Comparison of ENCODE assay signal across 17 mouse cellular contexts in the genomic region with DNA sequence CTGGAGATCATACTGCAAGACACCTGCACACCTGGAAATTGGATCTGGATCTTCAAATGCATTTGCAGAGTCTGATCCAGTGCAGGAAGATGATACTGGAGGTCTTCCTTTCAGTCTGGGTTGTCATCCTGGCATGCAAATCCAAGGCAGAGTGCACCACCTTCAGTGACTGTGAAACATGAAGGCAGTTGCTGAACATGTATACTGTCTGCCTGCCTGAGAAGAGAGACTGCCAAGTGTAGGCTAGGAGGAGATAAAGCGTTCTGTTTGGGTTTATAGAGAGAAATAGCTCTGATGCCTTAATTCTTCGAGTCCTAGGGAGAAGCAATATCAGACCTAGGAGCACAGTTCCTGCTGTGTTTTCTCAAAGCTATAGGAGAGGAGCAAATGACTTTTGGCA. TPM values are rescaled to one million over a fixed set of nuclear protein-coding genes. Genes with fewer than 3 reads are reported as not detected.
DNase-seq lines count a peak whose midpoint lies in the region; ATAC-seq and TF ChIP-seq lines count a peak whose summit lies in the region.
"Had no signal": no experiment of that assay in that cellular context is flagged by ENCODE, and none has a peak within 500 bp of the region (broad histone marks: within the 10 kb centered on the region; RNA-seq: fewer than 3 reads in every experiment).

No protein-coding gene starts in this region.

- H3K27me3 ChIP-seq in hindbrain, embryonic 13.5 days, result no peaks in the 10 kb centered on the region
- no peaks in the 10 kb centered on the region for H3K27me3 ChIP-seq in hindbrain, embryonic 11.5 days (ENCODE audit: control insufficient read depth, insufficient read depth, low read length)
- no peaks in the 10 kb centered on the region for H3K27me3 ChIP-seq in megakaryocyte, embryonic 14.5 days (replicated peaks)
- H3K27me3 ChIP-seq in CH12.LX (replicated peaks), result no peaks in the 10 kb centered on the region
- H3K27me3 ChIP-seq: forebrain, embryonic 13.5 days; hindbrain, embryonic 15.5 days; lung, embryonic 15.5 days had no signal

- no peak for DNase-seq in hindbrain, embryonic 11.5 days (ENCODE audit: low spot score)
- peak; percentile 34 for DNase-seq in CH12.LX (ENCODE audit: extremely low read depth)
- no peak for DNase-seq in gastrocnemius, postnatal 25 days
- DNase-seq in kidney, postnatal 14 days, result no peak
- DNase-seq: adrenal gland, postnatal 36 days; cerebellum, postnatal 14 days; gastrocnemius, postnatal 14 days; kidney, adult 18-20 months; kidney, postnatal 25 days; thymus, postnatal 4 days had no signal

- peaks cover 20% of the 10 kb centered on the region for H3K4me1 ChIP-seq in hindbrain, embryonic 13.5 days (replicated peaks)
- H3K4me1 ChIP-seq in hindbrain, embryonic 11.5 days (replicated peaks; ENCODE audit: control insufficient read depth, insufficient read depth, low read length), result no peaks in the 10 kb centered on the region
- H3K4me1 ChIP-seq in megakaryocyte, embryonic 14.5 days, result peaks cover 46% of the 10 kb centered on the region
- peaks cover 16 to 39% of the 10 kb centered on the region in 2 experiments for H3K4me1 ChIP-seq in CH12.LX (ENCODE audit: control insufficient read depth in 1 of 2, insufficient read depth in 2 of 2)
- H3K4me1 ChIP-seq: forebrain, embryonic 13.5 days; lung, embryonic 15.5 days had no signal

- H3K36me3 ChIP-seq in hindbrain, embryonic 13.5 days, result peaks cover 14% of the 10 kb centered on the region
- H3K36me3 ChIP-seq in hindbrain, embryonic 11.5 days (ENCODE audit: control insufficient read depth, insufficient read depth, low read length), result peaks cover 14% of the 10 kb centered on the region; the same call in 1 of the 2 replicates
- peaks cover 51% of the 10 kb centered on the region for H3K36me3 ChIP-seq in megakaryocyte, embryonic 14.5 days (replicated peaks; ENCODE audit: low read length)
- H3K36me3 ChIP-seq in CH12.LX (replicated peaks in 1 of 2; ENCODE audit: control insufficient read depth in 1 of 2, insufficient read depth in 1 of 2, low read length in 1 of 2), result peaks cover 20 to 66% of the 10 kb centered on the region in 2 experiments

- no peak for TF ChIP-seq POLR2A in CH12.LX (IDR thresholded peaks at IDR 0.05; ENCODE audit: low read depth, low read length)

- TF ChIP-seq CTCF in CH12.LX (conservative IDR thresholded peaks at IDR 0.05 in 1 of 2, IDR thresholded peaks at IDR 0.05 in 1 of 2; ENCODE audit: low read depth in 2 of 2, low read length in 2 of 2), result no peak

- WGBS in hindbrain, embryonic 13.5 days, result 79% methylated on average over 2 of the region's 2 CpGs
- WGBS in hindbrain, embryonic 11.5 days, result 90% methylated on average over 2 of the region's 2 CpGs

- H3K4me2 ChIP-seq in hindbrain, embryonic 13.5 days, result no peak overlapping the region
- H3K4me2 ChIP-seq in hindbrain, embryonic 11.5 days (replicated peaks; ENCODE audit: low read depth, low read length), result no peak overlapping the region
- peak overlapping the region; percentile 77 for H3K4me2 ChIP-seq in CH12.LX (ENCODE audit: insufficient read depth, low read depth, poor library complexity, severe bottlenecking)
- H3K4me2 ChIP-seq: forebrain, embryonic 13.5 days; hindbrain, embryonic 15.5 days; lung, embryonic 15.5 days had no signal

- no peak overlapping the region for H3K4me3 ChIP-seq in hindbrain, embryonic 13.5 days
- H3K4me3 ChIP-seq in hindbrain, embryonic 11.5 days (ENCODE audit: low read depth, low read length), result no peak overlapping the region
- peak overlapping the region; percentile 81 for H3K4me3 ChIP-seq in megakaryocyte, embryonic 14.5 days (replicated peaks)
- no peak overlapping the region for H3K4me3 ChIP-seq in CH12.LX (replicated peaks in 1 of 3; ENCODE audit: low read depth in 2 of 3, low read length in 2 of 3, poor library complexity in 1 of 3)
- H3K4me3 ChIP-seq: forebrain, embryonic 13.5 days; hindbrain, embryonic 15.5 days; lung, embryonic 15.5 days had no signal

- no peak overlapping the region for H3K9ac ChIP-seq in hindbrain, embryonic 13.5 days
- H3K9ac ChIP-seq in hindbrain, embryonic 11.5 days (ENCODE audit: low read depth, low read length), result no peak overlapping the region
- H3K9ac ChIP-seq in CH12.LX (ENCODE audit: insufficient read depth, low read depth), result peak overlapping the region; percentile 47
- H3K9ac ChIP-seq: forebrain, embryonic 13.5 days; hindbrain, embryonic 15.5 days; lung, embryonic 15.5 days had no signal

- H3K79me2 ChIP-seq in CH12.LX (replicated peaks; ENCODE audit: control insufficient read depth, extremely low read depth, insufficient read depth, poor library complexity, severe bottlenecking), result peaks cover 79% of the 10 kb centered on the region

- TF ChIP-seq EP300 in CH12.LX (IDR thresholded peaks at IDR 0.05; ENCODE audit: low read length), result no peak

- in situ Hi-C loops in CH12.LX (cut with MboI; ENCODE audit: low pct_ligation_motif_present, low pct_unique_long_range_greater_than_20kb, low sequenced_read_pairs), result no loop called here

- no peaks in the 10 kb centered on the region for H3K9me3 ChIP-seq in hindbrain, embryonic 13.5 days
- H3K9me3 ChIP-seq in hindbrain, embryonic 11.5 days (ENCODE audit: control insufficient read depth, low read length), result no peaks in the 10 kb centered on the region
- H3K9me3 ChIP-seq in megakaryocyte, embryonic 14.5 days, result peaks cover 6% of the 10 kb centered on the region
- peaks cover 12% of the 10 kb centered on the region for H3K9me3 ChIP-seq in CH12.LX (replicated peaks; ENCODE audit: low read length)
- H3K9me3 ChIP-seq: forebrain, embryonic 13.5 days; hindbrain, embryonic 15.5 days; lung, embryonic 15.5 days had no signal

- ATAC-seq in hindbrain, embryonic 13.5 days (ENCODE audit: low FRiP score), result no peak
- no peak for ATAC-seq in hindbrain, embryonic 11.5 days (ENCODE audit: low FRiP score)
- no peak for ATAC-seq in megakaryocyte, adult 5-6 weeks (ENCODE audit: poor library complexity, severe bottlenecking)
- ATAC-seq in common myeloid progenitor, adult 5-6 weeks (replicated peaks; ENCODE audit: low read depth, poor library complexity, severe bottlenecking), result 0 out of 2 replicates have a peak, but pooled peaks have one; percentile 0
- ATAC-seq: forebrain, embryonic 13.5 days had no signal

- peak overlapping the region; percentile 36 for H3K27ac ChIP-seq in hindbrain, embryonic 13.5 days
- H3K27ac ChIP-seq in hindbrain, embryonic 11.5 days (ENCODE audit: low read depth, low read length), result no peak overlapping the region
- peak overlapping the region; percentile 86 for H3K27ac ChIP-seq in CH12.LX (ENCODE audit: insufficient read depth, low read depth)
- H3K27ac ChIP-seq: forebrain, embryonic 13.5 days; hindbrain, embryonic 15.5 days; lung, embryonic 15.5 days had no signal

- dilution Hi-C loops in CH12.LX (cut with MboI; ENCODE audit: extremely low pct_ligation_motif_present, extremely low pct_unique_long_range_greater_than_20kb, low sequenced_read_pairs), result no loop called here

- TF ChIP-seq RAD21 in CH12.LX (IDR thresholded peaks at IDR 0.05; ENCODE audit: low read depth, low read length), result no peak

TF ChIP-seq in CH12.LX, 34 proteins besides CTCF, POLR2A, EP300 and RAD21:
- 0 out of 2 replicates have a peak, but pooled peaks have one; percentile 45 for TF ChIP-seq RCOR1 (conservative IDR thresholded peaks at IDR 0.05; ENCODE audit: low read depth, low read length)
- no peak for TF ChIP-seq ETS1 (conservative IDR thresholded peaks at IDR 0.05; ENCODE audit: low read depth, low read length)
TF ChIP-seq in CH12.LX: peak in this region for 1.

RNA-seq across cellular contexts. Expression of a gene that starts 9.0 kb away (rescaled TPM):
- 25.4 and 27.1 TPM in 2 replicates for polyA plus RNA-seq in hindbrain, embryonic 13.5 days (2015; fragmentation: Nextera tagmentation; extraction: Ambion mirVana)
- 24.4 and 26.6 TPM in 2 replicates for polyA plus RNA-seq in hindbrain, embryonic 11.5 days (2014; fragmentation: Nextera tagmentation; extraction: Ambion mirVana)
- polyA plus RNA-seq in megakaryocyte, embryonic 14.5 days (2012; ENCODE audit: insufficient read depth, low replicate concordance), result 0.85 and 3.7 TPM in 2 replicates
- 10.7 and 16.5 TPM in 2 replicates for total RNA-seq in megakaryocyte, adult 5-6 weeks (2015)
- total RNA-seq in megakaryocyte, adult 5-6 weeks (2017), result 21.0 and 22.3 TPM in 2 replicates
- 17.7 and 18.9 TPM in 2 replicates for total RNA-seq in CH12.LX (2012; rRNA removed)
- 21.3 and 21.9 TPM in 2 replicates for total RNA-seq in CH12.LX (2014; rRNA removed)
- 19.8 and 22.2 TPM in 2 replicates for polyA plus RNA-seq in CH12.LX (2012; ENCODE audit: insufficient read length, low read depth)
- total RNA-seq in common myeloid progenitor, adult 5-6 weeks (2017), result 26.4 and 39.4 TPM in 2 replicates
- 1 to 10 TPM; 6.7 to 7.6 TPM for total RNA-seq in gastrocnemius, postnatal 25 days (2021)

RNA-seq across cellular contexts. Expression of a gene that starts 30.0 kb away (rescaled TPM):
- polyA plus RNA-seq in hindbrain, embryonic 13.5 days (2015; fragmentation: Nextera tagmentation; extraction: Ambion mirVana), result 75.9 and 77.3 TPM in 2 replicates
- 76.1 and 92.7 TPM in 2 replicates for polyA plus RNA-seq in hindbrain, embryonic 11.5 days (2014; fragmentation: Nextera tagmentation; extraction: Ambion mirVana)
- not detected in 2 replicates for polyA plus RNA-seq in megakaryocyte, embryonic 14.5 days (2012; ENCODE audit: insufficient read depth, low replicate concordance)
- total RNA-seq in megakaryocyte, adult 5-6 weeks (2015), result 2.6 and 4.0 TPM in 2 replicates
- 0.81 and 3.3 TPM in 2 replicates for total RNA-seq in megakaryocyte, adult 5-6 weeks (2017)
- 0.46 and 0.51 TPM in 2 replicates for total RNA-seq in CH12.LX (2012; rRNA removed)
- 0.38 and 0.41 TPM in 2 replicates for total RNA-seq in CH12.LX (2014; rRNA removed)
- 0.44 and 0.65 TPM in 2 replicates for polyA plus RNA-seq in CH12.LX (2012; ENCODE audit: insufficient read length, low read depth)
- 1.5 and 3.7 TPM in 2 replicates for total RNA-seq in common myeloid progenitor, adult 5-6 weeks (2017)
- total RNA-seq in gastrocnemius, postnatal 25 days (2021), result under 1 TPM; 0.46 to 0.62 TPM
